Mouse (Mus musculus) bone marrow macrophage, adult 2 months (primary cell): ENCODE measurements around the gene Katnb1. TPM values are rescaled to one million over a fixed set of nuclear protein-coding genes. Genes with fewer than 3 reads are reported as not detected.

Source experiments
- H3K27ac ChIP-seq: 2 replicates; pipeline ENCODE4 v1.5.1; 2012; ENCODE audit warnings: low read depth, low read length; ENCODE audit not compliant: insufficient read depth
- H3K4me1 ChIP-seq: 2 replicates; pipeline ENCODE4 v1.6.1; 2012; ENCODE audit warnings: low read length; ENCODE audit not compliant: control insufficient read depth, insufficient read depth
- H3K4me3 ChIP-seq: 2 replicates; pipeline ENCODE4 v1.5.1; 2012; ENCODE audit warnings: mild to moderate bottlenecking, low read length, moderate library complexity; ENCODE audit not compliant: insufficient read depth
- CTCF ChIP-seq: IDR thresholded peaks from 2 replicates; pipeline ENCODE4 v1.5.1; 2012; ENCODE audit warnings: low read depth, mild to moderate bottlenecking, low read length, moderate library complexity
- POLR2A ChIP-seq: IDR thresholded peaks from 2 replicates; pipeline ENCODE4 v1.6.1; 2012; ENCODE audit warnings: mild to moderate bottlenecking, low read depth, low read length, borderline replicate concordance
- polyA plus RNA-seq: library from polyadenylated mRNA; stranded (reverse); fragments of >200 nt; gene quantifications from 2 replicates; pipeline ENCODE4 v1.2.4, GENCODE M21; 2012; ENCODE audit not compliant: missing spikeins, insufficient read depth, insufficient read length

The Katnb1 gene
- polyA plus RNA-seq, 1 experiment, result 11.2 TPM

DNA sequence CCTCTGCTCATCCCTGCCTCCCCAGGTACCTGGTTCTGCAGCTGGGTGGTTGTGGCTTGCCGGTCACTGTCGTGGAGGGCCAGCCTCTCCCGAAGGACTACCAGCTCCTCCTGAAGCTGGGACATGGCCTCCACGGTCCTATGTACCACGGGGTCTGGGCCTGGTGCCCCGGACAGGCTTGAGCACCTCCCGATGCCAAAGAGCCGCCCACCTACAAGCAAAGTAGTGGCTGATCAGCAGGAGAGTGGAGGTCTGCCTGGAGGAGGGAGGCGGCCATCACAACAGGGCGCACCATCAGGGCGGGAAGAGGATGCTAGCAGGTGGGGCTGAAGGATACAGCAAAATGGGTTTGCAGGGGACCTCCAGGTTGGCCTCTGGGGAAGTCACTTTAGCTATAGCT, 45.5 kb downstream of the Katnb1 start:
- Histone ChIP-seq H3K4me1 (peaks cover 4% of the 10 kb centered on the region), H3K27ac (no peak overlapping the region), H3K4me3 (no peak overlapping the region)
- no peak for TF ChIP-seq POLR2A
- TF ChIP-seq CTCF, result no peak

DNA sequence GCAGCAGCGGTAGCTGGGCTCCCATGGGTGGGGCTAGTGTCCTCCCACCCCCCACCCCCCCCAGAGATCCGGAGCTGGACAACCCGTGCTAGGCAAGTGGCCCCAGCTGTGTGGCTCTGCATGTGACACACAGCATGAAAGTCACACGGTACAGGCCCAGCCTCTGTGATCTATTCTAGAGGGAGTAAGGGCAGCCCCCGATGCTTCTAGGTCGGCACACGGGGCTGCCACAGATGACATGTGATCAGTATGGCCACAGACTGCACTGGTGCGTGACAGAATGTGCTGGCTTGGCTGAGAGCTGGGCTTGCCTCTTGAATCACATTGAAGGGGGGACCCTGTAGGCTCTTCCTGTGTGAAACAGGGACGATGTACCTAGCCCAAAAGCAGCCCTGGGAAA, 46.7 kb downstream of the Katnb1 start:
- TF ChIP-seq POLR2A, result no peak
- no peak for TF ChIP-seq CTCF
- Histone ChIP-seq H3K4me3 (no peak overlapping the region), H3K4me1 (peaks cover 8% of the 10 kb centered on the region), H3K27ac (no peak overlapping the region)

DNA sequence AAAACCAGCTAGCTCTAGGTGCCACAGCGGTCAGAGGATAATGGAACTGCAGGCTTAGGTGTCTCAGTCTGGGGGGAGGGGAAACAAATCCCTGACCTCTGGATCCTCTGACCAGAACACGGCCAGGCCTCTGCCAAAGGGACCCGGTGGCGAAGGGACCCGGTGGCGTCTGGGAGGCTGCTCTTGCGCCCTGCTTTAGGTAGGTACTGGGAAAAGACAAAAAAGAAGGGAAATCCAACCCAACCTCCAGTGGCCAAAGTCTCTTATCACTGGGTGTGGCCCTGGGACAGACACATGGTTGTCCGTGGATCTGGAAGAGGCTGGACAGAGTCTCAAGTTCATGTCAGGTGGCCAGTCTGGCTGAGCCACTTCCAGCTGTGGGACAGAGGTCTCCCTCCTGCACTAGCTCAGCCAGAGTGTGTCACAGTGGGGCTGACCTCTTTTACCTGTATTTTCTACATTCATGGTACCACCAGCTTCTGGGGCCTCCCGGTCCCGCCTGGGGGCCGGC, 47.8 kb downstream of the Katnb1 start:
- Histone ChIP-seq H3K27ac (no peak overlapping the region), H3K4me1 (peaks cover 8% of the 10 kb centered on the region), H3K4me3 (no peak overlapping the region)
- TF ChIP-seq POLR2A (no peak), CTCF (no peak)

DNA sequence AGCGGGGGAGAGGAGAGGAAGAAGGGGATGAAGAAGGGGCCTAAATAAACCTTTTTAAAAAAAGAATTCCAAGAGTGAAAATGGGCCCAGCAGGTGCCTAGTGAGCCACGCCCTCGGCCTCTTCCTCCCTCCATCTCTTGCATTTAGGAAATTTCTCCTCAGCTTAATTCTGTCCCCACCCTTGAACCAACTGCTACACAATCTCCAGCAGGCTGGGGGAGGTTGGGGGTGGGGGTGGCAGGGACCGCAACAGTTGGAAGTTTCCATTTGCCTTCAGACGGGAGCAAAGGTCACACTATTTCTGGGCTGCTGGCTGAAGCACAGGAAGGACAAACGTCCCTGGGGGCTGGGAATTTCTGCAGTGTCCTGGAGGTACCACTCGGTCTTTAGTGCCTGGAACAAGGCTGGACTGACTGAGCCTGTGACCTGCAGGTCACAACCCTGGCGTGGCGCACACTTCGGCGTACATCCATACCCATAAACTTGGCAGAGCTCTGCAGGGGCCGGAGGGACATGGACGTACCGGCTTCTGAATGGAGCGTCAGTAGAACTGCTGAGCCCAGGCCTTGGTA, 50.1 kb downstream of the Katnb1 start:
- H3K27ac ChIP-seq, result no peak overlapping the region
- no peak overlapping the region for H3K4me3 ChIP-seq
- TF ChIP-seq CTCF (no peak), POLR2A (no peak)
- peaks cover 8% of the 10 kb centered on the region for H3K4me1 ChIP-seq

DNA sequence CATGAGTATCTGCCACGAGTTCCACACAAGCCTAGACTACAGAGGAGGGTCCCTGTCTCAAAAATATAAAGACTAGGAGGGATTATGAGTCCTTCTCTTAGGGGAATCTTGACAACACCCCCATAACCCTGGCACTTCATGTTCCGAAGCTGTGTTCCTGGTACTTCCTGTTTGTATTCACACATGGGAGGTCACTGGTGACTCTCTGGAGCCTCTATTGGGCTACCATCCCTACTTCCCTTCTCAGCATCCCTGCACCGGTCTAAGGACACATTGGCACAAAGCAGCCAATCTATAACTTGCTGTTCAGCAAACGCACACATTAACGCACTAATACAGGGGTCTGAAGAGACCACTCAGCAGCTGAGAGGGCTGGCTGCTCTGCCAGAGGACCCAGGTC, 51.0 kb downstream of the Katnb1 start:
- TF ChIP-seq POLR2A (no peak), CTCF (no peak)
- Histone ChIP-seq H3K4me1 (peaks cover 8% of the 10 kb centered on the region), H3K27ac (no peak overlapping the region), H3K4me3 (no peak overlapping the region)

DNA sequence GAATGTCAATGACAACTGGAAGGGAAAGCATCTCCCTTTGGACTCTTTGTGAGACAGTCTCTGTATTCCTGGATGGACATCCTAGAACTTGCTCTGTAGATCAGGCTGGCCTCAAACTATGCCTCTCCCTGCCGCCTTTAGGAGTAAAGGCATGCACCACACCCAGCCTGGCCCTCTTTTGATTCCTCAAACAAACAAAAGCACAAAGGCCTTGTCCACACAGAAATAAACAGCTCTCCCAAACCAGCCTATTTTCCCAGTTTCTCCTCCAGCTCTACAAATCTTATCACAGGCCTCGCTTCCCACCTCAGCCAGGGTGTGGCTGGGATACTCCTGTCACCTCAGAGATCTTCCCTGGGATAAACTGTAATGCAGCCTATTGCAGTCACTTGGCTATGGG, 53.2 kb downstream of the Katnb1 start:
- Histone ChIP-seq H3K27ac (no peak overlapping the region), H3K4me3 (no peak overlapping the region), H3K4me1 (peaks cover 10% of the 10 kb centered on the region)
- TF ChIP-seq CTCF (no peak), POLR2A (no peak)

DNA sequence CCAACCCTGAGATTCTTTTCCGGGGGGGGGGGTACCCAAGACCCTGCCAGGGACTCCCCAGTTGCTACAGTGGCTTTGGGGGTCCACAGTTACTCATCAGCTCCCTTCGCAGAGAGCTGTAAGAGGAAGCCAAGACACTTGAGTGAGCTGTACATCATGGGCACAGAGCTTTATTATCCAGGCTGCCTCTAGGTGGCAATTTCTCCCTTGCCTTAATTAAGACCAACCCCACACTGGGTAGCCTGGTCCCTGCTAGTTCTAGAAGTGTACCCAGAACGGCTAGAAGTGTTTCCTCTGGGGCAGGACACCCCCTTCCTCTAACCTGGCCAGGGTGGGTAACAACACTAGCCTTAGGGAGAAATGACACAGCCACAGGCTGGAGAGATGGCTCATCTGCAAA, 54.3 kb downstream of the Katnb1 start:
- H3K4me3 ChIP-seq, result no peak overlapping the region
- peaks cover 19% of the 10 kb centered on the region for H3K4me1 ChIP-seq
- TF ChIP-seq POLR2A, result no peak
- TF ChIP-seq CTCF, result no peak
- H3K27ac ChIP-seq, result no peak overlapping the region

DNA sequence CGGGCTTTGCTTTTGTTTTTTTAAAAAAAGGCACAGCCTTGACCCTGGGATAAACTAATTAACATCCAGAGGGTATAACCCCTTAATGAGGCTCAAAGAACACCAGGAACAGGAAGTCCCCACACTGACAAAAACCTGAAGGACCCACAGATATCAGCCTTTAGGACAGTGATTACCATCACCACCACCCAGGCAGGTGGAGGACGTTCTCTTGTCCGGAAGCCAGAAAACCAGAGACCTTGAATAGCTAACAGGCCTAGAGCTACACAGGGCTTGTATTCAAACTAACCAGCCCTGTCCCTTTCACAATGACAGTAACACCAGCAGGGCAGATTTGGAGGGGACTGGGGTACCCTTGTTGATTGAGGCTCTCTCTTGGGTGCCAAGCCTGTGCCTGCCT, 55.2 kb downstream of the Katnb1 start:
- no peak overlapping the region for H3K4me3 ChIP-seq
- peaks cover 26% of the 10 kb centered on the region for H3K4me1 ChIP-seq
- TF ChIP-seq CTCF, result no peak
- TF ChIP-seq POLR2A, result no peak
- no peak overlapping the region for H3K27ac ChIP-seq

DNA sequence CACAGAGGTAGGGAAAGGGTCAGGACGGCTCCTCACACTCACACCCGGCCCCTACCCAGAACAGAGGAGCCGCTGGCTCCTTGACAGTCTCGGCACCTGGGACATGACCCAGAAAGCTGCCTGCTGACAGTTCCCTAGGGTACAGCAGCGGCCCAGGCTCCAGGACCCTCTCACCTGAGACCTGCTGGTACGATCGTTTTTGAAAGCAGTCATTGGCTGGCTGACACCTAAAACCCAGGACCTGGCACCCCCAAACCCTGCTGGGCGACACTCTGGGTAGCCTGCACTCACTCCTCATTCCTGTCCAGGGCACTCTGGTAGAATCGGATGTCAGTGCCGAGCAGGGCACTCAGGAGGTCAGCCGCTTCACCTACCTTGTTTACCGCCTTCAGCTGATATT, 56.2 kb downstream of the Katnb1 start:
- H3K4me1 ChIP-seq, result peaks cover 23% of the 10 kb centered on the region
- H3K27ac ChIP-seq, result no peak overlapping the region
- H3K4me3 ChIP-seq, result no peak overlapping the region
- TF ChIP-seq POLR2A, result no peak
- no peak for TF ChIP-seq CTCF

DNA sequence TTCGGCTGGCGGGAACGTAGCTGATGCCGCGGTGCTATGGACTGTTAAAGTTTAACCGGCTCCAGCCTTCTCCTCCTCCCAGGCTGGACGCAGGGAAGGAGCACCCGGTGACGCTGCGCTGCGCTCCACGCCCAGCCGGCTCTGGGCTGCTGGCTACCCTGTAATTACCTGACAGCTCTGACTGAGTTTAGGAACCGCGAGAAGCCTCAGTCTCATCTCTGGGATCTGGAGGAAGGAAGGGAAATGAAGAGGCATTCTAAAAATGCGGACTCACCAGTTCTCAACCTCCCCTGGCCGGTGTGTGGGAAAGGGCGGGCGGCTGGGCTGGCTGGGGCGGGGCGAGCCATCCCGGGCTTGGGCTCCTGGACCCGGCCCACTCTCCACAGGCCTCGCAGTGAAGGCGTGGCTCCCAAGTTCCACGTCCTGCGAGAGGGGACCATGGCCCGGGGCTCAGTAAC, 56.7 kb downstream of the Katnb1 start:
- Histone ChIP-seq H3K27ac (no peak overlapping the region), H3K4me3 (no peak overlapping the region), H3K4me1 (peaks cover 23% of the 10 kb centered on the region)
- TF ChIP-seq POLR2A, result no peak
- TF ChIP-seq CTCF, result no peak

DNA sequence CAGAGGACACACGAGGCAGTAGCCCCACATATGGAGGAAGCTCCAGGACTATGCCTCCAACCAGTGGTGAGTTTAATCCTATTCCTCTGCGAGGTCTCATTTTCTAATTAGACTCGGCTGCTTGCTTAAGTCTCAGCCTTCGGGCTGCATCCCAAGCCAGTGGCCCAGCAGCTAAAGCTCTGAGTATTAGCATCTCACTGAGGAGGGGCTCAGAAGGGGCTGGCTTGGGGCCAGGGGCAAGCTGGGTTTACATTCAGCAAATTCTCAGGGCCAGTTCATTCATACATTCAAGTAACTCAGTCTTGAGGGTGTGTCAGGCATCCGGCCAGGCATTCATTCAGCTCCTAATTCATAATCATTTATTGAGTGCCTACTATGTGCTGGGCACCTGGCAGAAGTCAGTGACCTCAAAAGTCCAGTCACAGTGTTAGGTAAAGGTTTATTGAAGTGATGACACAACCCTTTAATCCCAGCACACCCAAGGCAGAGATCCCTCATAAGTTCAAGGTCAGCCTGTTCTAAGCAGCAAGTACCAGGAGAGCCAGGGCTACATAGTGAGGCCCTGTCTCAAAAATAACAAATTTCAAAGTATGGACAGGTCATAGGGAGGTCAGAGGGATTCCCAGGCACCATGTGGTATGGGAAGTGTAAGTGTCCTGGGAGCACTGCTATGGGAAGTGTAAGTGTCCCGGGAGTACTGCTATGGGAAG, 57.5 kb downstream of the Katnb1 start:
- Histone ChIP-seq H3K4me3 (no peak overlapping the region), H3K4me1 (peaks cover 23% of the 10 kb centered on the region)

More for the DNA sequence above, 57.5 kb downstream of the Katnb1 start:
- TF ChIP-seq CTCF (no peak), POLR2A (no peak)
- no peak overlapping the region for H3K27ac ChIP-seq
